Mouse (Mus musculus) MEL (cell line): Measurements from ENCODE around the gene Tcn2. TPM values are rescaled to one million over a fixed set of nuclear protein-coding genes. Genes with fewer than 3 reads are reported as not detected.

ENCODE experiments used
- DNase-seq: peaks from one replicate; pipeline ENCODE4 v3.0.0; 2011; ENCODE audit warnings: low read depth, low spot score
- H3K27ac ChIP-seq: 2 replicates; pipeline ENCODE4 v1.5.1; 2012; ENCODE audit warnings: low read depth, mild to moderate bottlenecking, control low read depth, low read length, moderate library complexity; ENCODE audit not compliant: control insufficient read depth
- H3K27me3 ChIP-seq, 2 experiments: fragments of 150-350 bp in 1 of 2; sonication (generic) in 1 of 2; 2 replicates each; pipeline ENCODE4 v1.6.1; 2012; ENCODE audit warnings: low read length in 2 of 2, mild to moderate bottlenecking in 2 of 2, improper control_type of control experiment in 1 of 2, moderate library complexity in 1 of 2; ENCODE audit not compliant: insufficient read depth in 2 of 2, control insufficient read depth in 1 of 2
- H3K36me3 ChIP-seq, 2 experiments: 2 replicates each; pipeline ENCODE4 v1.6.1; 2012 to 2014; ENCODE audit warnings: low read length in 2 of 2, improper control_type of control experiment in 1 of 2, inconsistent platforms in 1 of 2, mild to moderate bottlenecking in 1 of 2; ENCODE audit not compliant: insufficient read depth in 2 of 2, control insufficient read depth in 1 of 2
- H3K4me1 ChIP-seq, 2 experiments: fragments of 150-350 bp in 1 of 2; sonication (generic) in 1 of 2; 2 replicates each; pipeline ENCODE4 v1.6.1; 2012; ENCODE audit warnings: low read length in 2 of 2, improper control_type of control experiment in 1 of 2, mild to moderate bottlenecking in 1 of 2; ENCODE audit not compliant: insufficient read depth in 2 of 2, control insufficient read depth in 1 of 2
- H3K4me3 ChIP-seq, 2 experiments: fragments of 150-350 bp in 1 of 2; sonication (generic) in 1 of 2; 2 replicates each; pipeline ENCODE4 v1.5.1; 2012; ENCODE audit warnings: low read depth in 2 of 2, low read length in 2 of 2, mild to moderate bottlenecking in 2 of 2, moderate library complexity in 2 of 2, control low read depth in 1 of 2, improper control_type of control experiment in 1 of 2; ENCODE audit not compliant: control insufficient read depth in 1 of 2, insufficient read depth in 1 of 2
- H3K79me2 ChIP-seq: 2 replicates; pipeline ENCODE4 v1.6.1; 2012; ENCODE audit warnings: mild to moderate bottlenecking, low read length, moderate library complexity; ENCODE audit not compliant: control insufficient read depth, poor library complexity, insufficient read depth
- H3K9ac ChIP-seq: 2 replicates; pipeline ENCODE4 v1.6.1; 2012; ENCODE audit warnings: low read depth, mild to moderate bottlenecking, control low read depth, low read length, moderate library complexity; ENCODE audit not compliant: control insufficient read depth, poor library complexity, severe bottlenecking
- H3K9me3 ChIP-seq: fragments of 150-350 bp; sonication (generic); replicated peaks from 2 replicates; pipeline ENCODE4 v1.6.1; 2012; ENCODE audit warnings: mild to moderate bottlenecking, low read length, improper control_type of control experiment, moderate library complexity; ENCODE audit not compliant: insufficient read depth
- CHD1 ChIP-seq: IDR thresholded peaks from 2 replicates; pipeline ENCODE4 v1.6.1; 2012; ENCODE audit warnings: low read depth, mild to moderate bottlenecking, inconsistent platforms, low read length, improper control_type of control experiment
- CTCF ChIP-seq, 3 experiments: IDR thresholded peaks in 2 of 3; conservative IDR thresholded peaks in 1 of 3; 2 replicates each; pipeline ENCODE4 v1.5.1; 2011 to 2012; ENCODE audit warnings: low read length in 3 of 3, low read depth in 2 of 3, mild to moderate bottlenecking in 2 of 3, improper control_type of control experiment in 1 of 3, inconsistent platforms in 1 of 3, mixed read lengths in 1 of 3, moderate library complexity in 1 of 3; ENCODE audit not compliant: control insufficient read depth in 1 of 3, insufficient read depth in 1 of 3, poor library complexity in 1 of 3, severe bottlenecking in 1 of 3
- E2F4 ChIP-seq: IDR thresholded peaks from 2 replicates; pipeline ENCODE4 v1.6.1; 2011; ENCODE audit warnings: low read depth, low read length, improper control_type of control experiment, borderline replicate concordance
- EP300 ChIP-seq, 2 experiments: IDR thresholded peaks; 2 replicates each; pipeline ENCODE4 v1.6.1; 2011; ENCODE audit warnings: improper control_type of control experiment in 2 of 2, low read length in 2 of 2, low read depth in 1 of 2, mild to moderate bottlenecking in 1 of 2
- HCFC1 ChIP-seq: IDR thresholded peaks from 2 replicates; pipeline ENCODE4 v1.6.1; 2012; ENCODE audit warnings: low read depth, mild to moderate bottlenecking, inconsistent platforms, low read length, improper control_type of control experiment, moderate library complexity
- JUND ChIP-seq: IDR thresholded peaks from 2 replicates; pipeline ENCODE4 v1.6.1; 2011; ENCODE audit warnings: low read depth, mild to moderate bottlenecking, improper control_type of control experiment, low read length
- MAX ChIP-seq: IDR thresholded peaks from 2 replicates; pipeline ENCODE4 v1.6.1; 2011; ENCODE audit warnings: low read length, improper control_type of control experiment
- MEF2A ChIP-seq: IDR thresholded peaks from 2 replicates; pipeline ENCODE4 v1.6.1; 2014; ENCODE audit warnings: low read depth, mild to moderate bottlenecking, inconsistent platforms, low read length, improper control_type of control experiment; ENCODE audit not compliant: poor library complexity, insufficient replicate concordance, severe bottlenecking; ENCODE audit errors: extremely low read depth
- MXI1 ChIP-seq: IDR thresholded peaks from 2 replicates; pipeline ENCODE4 v1.6.1; 2011; ENCODE audit warnings: mild to moderate bottlenecking, low read depth, low read length, improper control_type of control experiment
- MYB ChIP-seq: IDR thresholded peaks from 2 replicates; pipeline ENCODE4 v1.6.1; 2011; ENCODE audit warnings: mild to moderate bottlenecking, low read depth, low read length, improper control_type of control experiment
- MYC ChIP-seq: IDR thresholded peaks from 2 replicates; pipeline ENCODE4 v1.6.1; 2011; ENCODE audit warnings: low read depth, mild to moderate bottlenecking, low read length, improper control_type of control experiment, moderate library complexity
- NELFE ChIP-seq: IDR thresholded peaks from 2 replicates; pipeline ENCODE4 v1.6.1; 2011; ENCODE audit warnings: low read depth, low read length, improper control_type of control experiment
- NRF1 ChIP-seq: IDR thresholded peaks from 2 replicates; pipeline ENCODE4 v1.6.1; 2014; ENCODE audit warnings: low read depth, mild to moderate bottlenecking, inconsistent platforms, low read length, improper control_type of control experiment, moderate library complexity; ENCODE audit not compliant: poor library complexity, insufficient read depth, severe bottlenecking
- POLR2A ChIP-seq, 2 experiments: IDR thresholded peaks; 2 replicates each; pipeline ENCODE4 v1.6.1; 2011 to 2012; ENCODE audit warnings: low read length in 2 of 2, mild to moderate bottlenecking in 2 of 2, control low read depth in 1 of 2, improper control_type of control experiment in 1 of 2, low read depth in 1 of 2, moderate library complexity in 1 of 2; ENCODE audit not compliant: control insufficient read depth in 1 of 2, insufficient read depth in 1 of 2, poor library complexity in 1 of 2
- POLR2AphosphoS2 ChIP-seq: IDR thresholded peaks from 2 replicates; pipeline ENCODE4 v1.6.1; 2011; ENCODE audit warnings: low read length, improper control_type of control experiment
- POLR2AphosphoS5 ChIP-seq: IDR thresholded peaks from 2 replicates; pipeline ENCODE4 v1.6.1; 2012; ENCODE audit warnings: low read depth, borderline replicate concordance, mild to moderate bottlenecking, inconsistent platforms, low read length, moderate library complexity, mixed read lengths
- SIN3A ChIP-seq: IDR thresholded peaks from 2 replicates; pipeline ENCODE4 v1.6.1; 2012; ENCODE audit warnings: low read length, improper control_type of control experiment, inconsistent platforms
- SMC3 ChIP-seq: IDR thresholded peaks from 2 replicates; pipeline ENCODE4 v1.6.1; 2011; ENCODE audit warnings: low read depth, low read length, improper control_type of control experiment
- UBTF ChIP-seq: IDR thresholded peaks from 2 replicates; pipeline ENCODE4 v1.6.1; 2012; ENCODE audit warnings: low read depth, mild to moderate bottlenecking, inconsistent platforms, low read length, improper control_type of control experiment, moderate library complexity, borderline replicate concordance; ENCODE audit not compliant: insufficient read depth
- USF1 ChIP-seq: IDR thresholded peaks from 2 replicates; pipeline ENCODE4 v1.6.1; 2014; ENCODE audit warnings: low read depth, mild to moderate bottlenecking, inconsistent platforms, low read length, improper control_type of control experiment, moderate library complexity
- USF2 ChIP-seq, 2 experiments: IDR thresholded peaks; 2 replicates each; pipeline ENCODE4 v1.6.1; 2011 to 2012; ENCODE audit warnings: improper control_type of control experiment in 2 of 2, low read length in 2 of 2, borderline replicate concordance in 1 of 2, inconsistent platforms in 1 of 2, low read depth in 1 of 2, mild to moderate bottlenecking in 1 of 2; ENCODE audit not compliant: insufficient read depth in 1 of 2
- ZC3H11A ChIP-seq: IDR thresholded peaks from 2 replicates; pipeline ENCODE4 v1.6.1; 2012; ENCODE audit warnings: low read depth, mild to moderate bottlenecking, inconsistent platforms, low read length, improper control_type of control experiment
- ZNF384 ChIP-seq: IDR thresholded peaks from 2 replicates; pipeline ENCODE4 v1.6.1; 2012; ENCODE audit warnings: low read depth, mild to moderate bottlenecking, inconsistent platforms, low read length, improper control_type of control experiment
- polyA plus RNA-seq, 2 experiments: library from polyadenylated mRNA; stranded (reverse) in 1 of 2; unstranded in 1 of 2; fragments of >175 nt in 1 of 2; fragments of >200 nt in 1 of 2; gene quantifications; 2 replicates each; pipeline versions ENCODE4 v1.2.1 to v1.2.4; 2012; ENCODE audit warnings: low replicate concordance in 2 of 2, low read depth in 1 of 2; ENCODE audit not compliant: insufficient read length in 2 of 2, insufficient read depth in 1 of 2, missing spikeins in 1 of 2
- total RNA-seq: library from RNA; depleted of rRNA; stranded (reverse); fragments of 300-350 nt; gene quantifications from 2 replicates; pipeline ENCODE4 v1.2.3, GENCODE M21; 2012

Gene Tcn2
- total and polyA plus RNA-seq, 3 experiments, result 14.1 to 16.0 TPM; not detected in 1

- H3K4me3 ChIP-seq, result no peak overlapping the region
- DNase-seq, result no peak
- no peaks in the 10 kb centered on the region for H3K27me3 ChIP-seq
- H3K36me3 ChIP-seq, result no peaks in the 10 kb centered on the region
- peaks cover 3% of the 10 kb centered on the region; the same call in 1 of the 2 replicates for H3K79me2 ChIP-seq
- H3K4me1 ChIP-seq, result peaks cover 0 to 9% of the 10 kb centered on the region in 2 experiments; a peak in 3 of 4 replicates
- no peak overlapping the region for H3K9ac ChIP-seq
- H3K9me3 ChIP-seq, result no peaks in the 10 kb centered on the region
- no peak overlapping the region for H3K27ac ChIP-seq
- TF ChIP-seq MXI1 (no peak), JUND (no peak), SIN3A (no peak)
Measured at GRCm38 (mm10) chr11:3905446-3905845, 26.5 kb downstream of the Tcn2 start.

- Histone ChIP-seq H3K79me2 (no peaks in the 10 kb centered on the region), H3K27me3 (no peaks in the 10 kb centered on the region), H3K9ac (no peak overlapping the region), H3K4me3 (no peak overlapping the region), H3K9me3 (no peaks in the 10 kb centered on the region), H3K27ac (no peak overlapping the region), H3K4me1 (peaks cover 0 to under 1% of the 10 kb centered on the region in 2 experiments; a peak in 1 of 4 replicates), H3K36me3 (no peaks in the 10 kb centered on the region)
- TF ChIP-seq MEF2A (no peak), MYC (no peak), POLR2AphosphoS5 (no peak), SMC3 (no peak), POLR2A (IDR thresholded peaks at IDR 0.05; ENCODE audit: control insufficient read depth in 1 of 2, insufficient read depth in 1 of 2, low read depth in 1 of 2, low read length in 2 of 2, poor library complexity in 1 of 2) (no peak), POLR2AphosphoS2 (no peak), EP300 (IDR thresholded peaks at IDR 0.05; ENCODE audit: low read depth in 1 of 2, low read length in 2 of 2) (no peak), SIN3A (no peak), MAX (no peak), NELFE (no peak)
- no peak for DNase-seq
Measured at GRCm38 (mm10) chr11:3904673-3905072, 27.3 kb downstream of the Tcn2 start.

GRCm38 (mm10) chr11:3903046-3903445 is 28.9 kb downstream of the Tcn2 start:
- no peak overlapping the region for H3K4me3 ChIP-seq
- no peaks in the 10 kb centered on the region for H3K79me2 ChIP-seq
- TF ChIP-seq USF2 (IDR thresholded peaks at IDR 0.05; ENCODE audit: borderline replicate concordance in 1 of 2, insufficient read depth in 1 of 2, low read depth in 1 of 2, low read length in 2 of 2) (no peak), POLR2AphosphoS2 (no peak), USF1 (no peak), HCFC1 (no peak), CHD1 (no peak), POLR2A (IDR thresholded peaks at IDR 0.05; ENCODE audit: control insufficient read depth in 1 of 2, insufficient read depth in 1 of 2, low read depth in 1 of 2, low read length in 2 of 2, poor library complexity in 1 of 2) (no peak), NRF1 (no peak), ZC3H11A (no peak), E2F4 (no peak), ZNF384 (no peak), MYB (no peak), SIN3A (no peak), CTCF (IDR thresholded peaks at IDR 0.05 in 2 of 3, conservative IDR thresholded peaks at IDR 0.05 in 1 of 3; ENCODE audit: control insufficient read depth in 1 of 3, insufficient read depth in 1 of 3, low read depth in 2 of 3, low read length in 3 of 3, poor library complexity in 1 of 3, severe bottlenecking in 1 of 3) (no peak), JUND (no peak), UBTF (no peak), MAX (no peak)
- H3K27me3 ChIP-seq, result no peaks in the 10 kb centered on the region
- H3K27ac ChIP-seq, result no peak overlapping the region
- DNase-seq, result no peak
- no peaks in the 10 kb centered on the region for H3K9me3 ChIP-seq
- H3K36me3 ChIP-seq, result no peaks in the 10 kb centered on the region
- no peaks in the 10 kb centered on the region for H3K4me1 ChIP-seq
- no peak overlapping the region for H3K9ac ChIP-seq
